Mouse (Mus musculus): ENCODE results near the gene Rnf169. TPM values are rescaled to one million over a fixed set of nuclear protein-coding genes. Genes with fewer than 3 reads are reported as not detected.

Rnf169 gene
- total and polyA plus RNA-seq, 3 experiments = 2.9 to 10.6 (median 9.4) TPM

DNA sequence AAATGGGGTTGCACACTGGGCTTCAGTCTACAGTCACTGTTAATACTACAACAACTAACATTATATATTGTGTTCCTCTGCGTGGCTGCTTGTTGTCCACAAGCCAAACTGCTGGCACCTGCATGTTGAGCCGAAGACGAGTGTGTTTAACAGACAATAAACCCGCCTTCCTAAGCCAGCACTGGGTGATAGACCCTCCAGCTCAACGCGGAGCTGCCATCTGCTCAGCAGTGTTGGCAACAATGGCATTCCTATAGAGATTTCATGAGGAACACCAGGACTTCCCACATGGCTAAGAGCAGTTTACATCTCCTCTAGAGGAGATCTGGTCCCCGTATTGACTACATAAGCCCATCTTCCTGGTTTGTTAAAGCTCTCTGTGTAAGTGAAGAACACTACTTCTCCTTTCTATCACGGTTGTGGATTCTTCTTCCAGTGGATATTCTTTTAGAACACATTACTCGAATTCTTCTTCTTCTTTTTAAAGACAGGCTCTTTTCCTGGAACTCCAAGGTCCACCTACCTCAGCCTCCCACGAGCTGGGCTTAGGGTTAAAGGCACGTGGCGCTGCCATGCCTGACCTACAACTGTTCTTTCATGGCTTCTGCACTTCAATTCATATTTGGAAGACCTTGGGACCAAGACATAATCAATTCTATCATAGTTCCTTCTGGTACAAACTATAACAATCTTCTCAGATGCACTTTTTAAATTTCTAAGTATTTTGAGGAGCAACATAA is 22.9 kb downstream of the Rnf169 start:
- Histone ChIP-seq H3K27ac (no peak overlapping the region), H3K4me3 (no peak overlapping the region), H3K79me2 (replicated peaks; ENCODE audit: control insufficient read depth, insufficient read depth, low read length) (peaks cover 2% of the 10 kb centered on the region; the same call in 1 of the 2 replicates), H3K27me3 (ENCODE audit: control insufficient read depth, insufficient read depth, low read length) (no peaks in the 10 kb centered on the region), H3K36me3 (ENCODE audit: control insufficient read depth, insufficient read depth, low read length) (peaks cover 7% of the 10 kb centered on the region; the same call in 1 of the 2 replicates), H3K9ac (ENCODE audit: low read depth, low read length) (no peak overlapping the region), H3K4me1 (ENCODE audit: control insufficient read depth, insufficient read depth, low read length) (peaks cover 9% of the 10 kb centered on the region)
- 81% methylated on average over 12 of the region's 12 CpGs for WGBS
- DNase-seq = no peak
- intact Hi-C loops (cut with DNase I) = no loop called here
- TF ChIP-seq POLR2A (IDR thresholded peaks at IDR 0.05; ENCODE audit: insufficient read depth, low read depth, low read length) (no peak), CTCF (IDR thresholded peaks at IDR 0.05) (no peak), EP300 (IDR thresholded peaks at IDR 0.05; ENCODE audit: insufficient read depth, low read depth, low read length) (no peak)

- Histone ChIP-seq H3K4me3 (no peak overlapping the region), H3K79me2 (replicated peaks; ENCODE audit: control insufficient read depth, insufficient read depth, low read length) (peaks cover 2% of the 10 kb centered on the region; the same call in 1 of the 2 replicates), H3K9ac (ENCODE audit: low read depth, low read length) (no peak overlapping the region), H3K36me3 (ENCODE audit: control insufficient read depth, insufficient read depth, low read length) (peaks cover 3% of the 10 kb centered on the region; the same call in 1 of the 2 replicates), H3K27ac (no peak overlapping the region), H3K27me3 (ENCODE audit: control insufficient read depth, insufficient read depth, low read length) (no peaks in the 10 kb centered on the region), H3K4me1 (ENCODE audit: control insufficient read depth, insufficient read depth, low read length) (peaks cover 4% of the 10 kb centered on the region; the same call in 1 of the 2 replicates)
- intact Hi-C loops (cut with DNase I) = no loop called here
- no peak for DNase-seq
- no peak for TF ChIP-seq POLR2A (IDR thresholded peaks at IDR 0.05; ENCODE audit: insufficient read depth, low read depth, low read length)
- WGBS = 98% methylated on average over 7 of the region's 7 CpGs
Measured at GRCm38 (mm10) chr7:99956095-99956494, 24.2 kb downstream of the Rnf169 start.

DNA sequence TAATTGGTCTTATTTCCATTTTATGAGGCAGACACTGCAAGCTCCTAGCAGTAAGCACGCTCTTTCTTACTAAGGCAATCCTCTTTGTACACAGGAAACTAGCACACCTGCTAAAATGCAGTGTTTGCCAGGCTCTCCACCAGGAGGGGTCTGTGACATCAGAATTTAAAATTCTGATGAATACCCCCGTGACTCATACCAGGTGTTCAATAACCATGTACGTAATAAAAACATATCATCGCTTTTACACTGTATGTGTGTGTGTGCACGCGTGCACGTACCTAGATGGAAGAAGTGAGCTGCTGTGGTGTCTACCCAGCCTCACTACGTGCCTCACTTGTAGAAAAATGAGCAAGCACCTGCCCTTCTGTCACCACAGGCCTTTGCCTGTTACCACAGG is 26.0 kb downstream of the Rnf169 start:
- Histone ChIP-seq H3K27ac (no peak overlapping the region), H3K27me3 (ENCODE audit: control insufficient read depth, insufficient read depth, low read length) (no peaks in the 10 kb centered on the region), H3K79me2 (replicated peaks; ENCODE audit: control insufficient read depth, insufficient read depth, low read length) (no peaks in the 10 kb centered on the region), H3K4me1 (ENCODE audit: control insufficient read depth, insufficient read depth, low read length) (peaks cover 2% of the 10 kb centered on the region; the same call in 1 of the 2 replicates), H3K9ac (ENCODE audit: low read depth, low read length) (no peak overlapping the region), H3K4me3 (no peak overlapping the region), H3K36me3 (ENCODE audit: control insufficient read depth, insufficient read depth, low read length) (no peaks in the 10 kb centered on the region)
- no peak for DNase-seq
- TF ChIP-seq CTCF (IDR thresholded peaks at IDR 0.05) = no peak
- TF ChIP-seq EP300 (IDR thresholded peaks at IDR 0.05; ENCODE audit: insufficient read depth, low read depth, low read length) = no peak
- TF ChIP-seq POLR2A (IDR thresholded peaks at IDR 0.05; ENCODE audit: insufficient read depth, low read depth, low read length) = no peak
- 93% methylated on average over 8 of the region's 8 CpGs for WGBS
- intact Hi-C loops (cut with DNase I) = no loop called here

- 82% methylated on average over 6 of the region's 6 CpGs for WGBS
- no peaks in the 10 kb centered on the region for H3K27me3 ChIP-seq (ENCODE audit: control insufficient read depth, insufficient read depth, low read length)
- no peaks in the 10 kb centered on the region for H3K79me2 ChIP-seq (replicated peaks; ENCODE audit: control insufficient read depth, insufficient read depth, low read length)
- H3K4me1 ChIP-seq (ENCODE audit: control insufficient read depth, insufficient read depth, low read length) = peaks cover 2% of the 10 kb centered on the region; the same call in 1 of the 2 replicates
- intact Hi-C loops (cut with DNase I) = no loop called here
- TF ChIP-seq EP300 (IDR thresholded peaks at IDR 0.05; ENCODE audit: insufficient read depth, low read depth, low read length) (no peak), POLR2A (IDR thresholded peaks at IDR 0.05; ENCODE audit: insufficient read depth, low read depth, low read length) (no peak), CTCF (IDR thresholded peaks at IDR 0.05) (no peak)
- H3K36me3 ChIP-seq (ENCODE audit: control insufficient read depth, insufficient read depth, low read length) = no peaks in the 10 kb centered on the region
- no peak overlapping the region for H3K9ac ChIP-seq (ENCODE audit: low read depth, low read length)
- DNase-seq = no peak
- H3K27ac ChIP-seq = no peak overlapping the region
- H3K4me3 ChIP-seq = no peak overlapping the region
Measured at GRCm38 (mm10) chr7:99953442-99954098, 26.7 kb downstream of the Rnf169 start.

DNA sequence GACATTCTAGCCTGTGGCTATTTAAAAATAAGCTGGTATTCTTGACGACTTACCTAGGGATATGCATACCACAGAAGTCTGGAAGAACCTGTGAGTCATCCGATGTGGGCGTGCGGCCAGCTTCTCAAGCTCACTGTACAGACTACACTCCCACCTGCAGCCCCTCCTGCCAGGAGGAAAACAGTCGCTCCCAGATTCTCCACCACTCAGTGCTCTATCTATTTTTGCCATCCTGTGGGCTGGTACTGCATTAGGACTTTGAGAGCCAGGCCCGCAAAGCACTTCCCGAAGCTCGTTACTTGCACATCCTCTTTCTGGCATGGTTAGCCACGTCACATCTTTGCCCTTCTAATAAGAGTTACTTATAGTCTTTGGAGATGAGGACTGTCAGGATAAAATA is 32.9 kb downstream of the Rnf169 start:
- 57% methylated on average over 9 of the region's 9 CpGs for WGBS
- Histone ChIP-seq H3K27me3 (ENCODE audit: control insufficient read depth, insufficient read depth, low read length) (no peaks in the 10 kb centered on the region), H3K79me2 (replicated peaks; ENCODE audit: control insufficient read depth, insufficient read depth, low read length) (no peaks in the 10 kb centered on the region), H3K4me3 (no peak overlapping the region), H3K9ac (ENCODE audit: low read depth, low read length) (no peak overlapping the region), H3K27ac (no peak overlapping the region), H3K36me3 (ENCODE audit: control insufficient read depth, insufficient read depth, low read length) (no peaks in the 10 kb centered on the region), H3K4me1 (ENCODE audit: control insufficient read depth, insufficient read depth, low read length) (peaks cover 4% of the 10 kb centered on the region)
- intact Hi-C loops (cut with DNase I) = loop anchor here (2.0 kb wide), 1 partner anchor 15 kb away; no protein-coding TSS in a partner anchor
- peak in 1 of 2 experiments; percentile 26 for DNase-seq
- TF ChIP-seq POLR2A (IDR thresholded peaks at IDR 0.05; ENCODE audit: insufficient read depth, low read depth, low read length) (no peak), CTCF (IDR thresholded peaks at IDR 0.05) (no peak), EP300 (IDR thresholded peaks at IDR 0.05; ENCODE audit: insufficient read depth, low read depth, low read length) (no peak)

GRCm38 (mm10) chr7:99946356-99946755 is 33.9 kb downstream of the Rnf169 start:
- peak overlapping the region; percentile 42 for H3K27ac ChIP-seq
- no peaks in the 10 kb centered on the region for H3K79me2 ChIP-seq (replicated peaks; ENCODE audit: control insufficient read depth, insufficient read depth, low read length)
- WGBS = 56% methylated on average over 4 of the region's 4 CpGs
- no peaks in the 10 kb centered on the region for H3K36me3 ChIP-seq (ENCODE audit: control insufficient read depth, insufficient read depth, low read length)
- peaks cover 4% of the 10 kb centered on the region for H3K4me1 ChIP-seq (ENCODE audit: control insufficient read depth, insufficient read depth, low read length)
- TF ChIP-seq EP300 (IDR thresholded peaks at IDR 0.05; ENCODE audit: insufficient read depth, low read depth, low read length) = no peak
- no peak for TF ChIP-seq CTCF (IDR thresholded peaks at IDR 0.05)
- no peak for TF ChIP-seq POLR2A (IDR thresholded peaks at IDR 0.05; ENCODE audit: insufficient read depth, low read depth, low read length)
- intact Hi-C loops (cut with DNase I) = loop anchor here (2.0 kb wide), 1 partner anchor 16 kb away; no protein-coding TSS in a partner anchor
- no peak overlapping the region for H3K4me3 ChIP-seq
- DNase-seq = no peak
- no peak overlapping the region for H3K9ac ChIP-seq (ENCODE audit: low read depth, low read length)
- no peaks in the 10 kb centered on the region for H3K27me3 ChIP-seq (ENCODE audit: control insufficient read depth, insufficient read depth, low read length)

Data from heart, adult 2 months (tissue).